Mouse (Mus musculus) kidney, postnatal 0 days (tissue): ENCODE data around the gene Dip2c. TPM values are rescaled to one million over a fixed set of nuclear protein-coding genes. Genes with fewer than 3 reads are reported as not detected.

Source experiments
- ATAC-seq: fragments of 200-750 bp; cut with Nextera tagmentation; replicated peaks from 2 replicates; pipeline ENCODE4 v1.8.0; 2017; ENCODE audit warnings: low read depth, moderate number of reproducible peaks, moderate TSS enrichment, moderate library complexity; ENCODE audit not compliant: low FRiP score
- DNase-seq: peaks from one replicate; pipeline ENCODE4 v3.0.0-alpha.2; 2016; ENCODE audit warnings: low spot score
- H3K27ac ChIP-seq: fragments of 300-500 bp; sonication (generic); 2 replicates; pipeline ENCODE4 v1.5.1; 2014; ENCODE audit warnings: mild to moderate bottlenecking
- H3K27me3 ChIP-seq: fragments of 300-500 bp; sonication (generic); 2 replicates; pipeline ENCODE4 v1.6.1; 2014; ENCODE audit warnings: low read length, mixed read lengths; ENCODE audit not compliant: insufficient read depth
- H3K36me3 ChIP-seq: fragments of 300-500 bp; sonication (generic); 2 replicates; pipeline ENCODE4 v1.6.1; 2014; ENCODE audit warnings: low read length, mixed read lengths; ENCODE audit not compliant: insufficient read depth
- H3K4me1 ChIP-seq: fragments of 300-500 bp; sonication (generic); replicated peaks from 2 replicates; pipeline ENCODE4 v1.6.1; 2014; ENCODE audit warnings: antibody characterized with exemption, low read length, mixed read lengths; ENCODE audit not compliant: insufficient read depth
- H3K4me2 ChIP-seq: fragments of 300-500 bp; sonication (generic); 2 replicates; pipeline ENCODE4 v1.6.1; 2014; ENCODE audit warnings: mild to moderate bottlenecking, low read length, moderate library complexity, mixed read lengths
- H3K4me3 ChIP-seq: fragments of 300-500 bp; sonication (generic); replicated peaks from 2 replicates; pipeline ENCODE4 v1.5.1; 2014; ENCODE audit warnings: low read depth, low read length
- H3K9ac ChIP-seq: fragments of 300-500 bp; sonication (generic); 2 replicates; pipeline ENCODE4 v1.6.1; 2014; ENCODE audit warnings: low read depth, low read length
- H3K9me3 ChIP-seq: fragments of 300-500 bp; sonication (generic); replicated peaks from 2 replicates; pipeline ENCODE4 v1.6.1; 2016; ENCODE audit warnings: low read length, inconsistent platforms, mixed read lengths
- CTCF ChIP-seq: IDR thresholded peaks from 2 replicates; pipeline ENCODE4 v1.5.1; 2016; ENCODE audit warnings: antibody characterized with exemption, low read depth, mild to moderate bottlenecking, moderate library complexity
- WGBS: fragments of 180-500 bp; shearing (Covaris S2); extraction: QIAGEN DNeasy Blood & Tissue Kit; methylation state at CpG from one replicate; pipeline ENCODE4 v1.1.7; 2014; 5-methylcytosine and 5-hydroxymethylcytosine counted together
- polyA plus RNA-seq: library from polyadenylated mRNA; unstranded; fragments of >200 nt; fragmentation: Nextera tagmentation; extraction: Ambion mirVana; gene quantifications from 2 replicates; pipeline ENCODE4 v1.2.1, GENCODE M21; 2015

Dip2c gene
- polyA plus RNA-seq, 1 experiment from 2014 or later, result 3.8 TPM

DNA sequence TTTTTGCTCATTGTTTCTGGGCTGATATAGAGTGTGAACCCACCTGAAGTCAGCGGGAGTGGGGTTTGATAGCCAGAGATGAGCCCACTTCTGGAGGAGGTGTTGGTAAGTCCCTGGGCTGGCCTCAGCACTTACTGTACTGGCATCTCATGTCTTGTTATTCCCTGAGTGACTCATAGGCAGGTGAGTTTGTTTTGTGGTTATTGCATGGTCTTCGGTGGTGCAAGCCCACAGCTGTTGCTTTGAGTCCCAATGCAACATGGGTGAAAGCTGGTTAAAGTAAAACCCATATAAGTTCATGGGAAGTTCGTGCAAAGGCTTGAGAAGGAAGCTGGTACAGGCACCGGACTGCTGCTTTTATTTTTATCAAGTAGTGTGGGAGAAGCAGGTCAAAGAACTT, 64.0 kb downstream of the Dip2c start:
- DNase-seq (no peak), ATAC-seq (no peak)
- H3K9ac ChIP-seq, result no peak overlapping the region
- no peaks in the 10 kb centered on the region for H3K36me3 ChIP-seq
- H3K27ac ChIP-seq, result no peak overlapping the region
- no peak overlapping the region for H3K4me3 ChIP-seq
- no peak for TF ChIP-seq CTCF
- no peaks in the 10 kb centered on the region for H3K4me1 ChIP-seq
- 73% methylated on average over 4 of the region's 4 CpGs for WGBS
- no peak overlapping the region for H3K4me2 ChIP-seq
- no peaks in the 10 kb centered on the region for H3K27me3 ChIP-seq
- H3K9me3 ChIP-seq, result no peaks in the 10 kb centered on the region

DNA sequence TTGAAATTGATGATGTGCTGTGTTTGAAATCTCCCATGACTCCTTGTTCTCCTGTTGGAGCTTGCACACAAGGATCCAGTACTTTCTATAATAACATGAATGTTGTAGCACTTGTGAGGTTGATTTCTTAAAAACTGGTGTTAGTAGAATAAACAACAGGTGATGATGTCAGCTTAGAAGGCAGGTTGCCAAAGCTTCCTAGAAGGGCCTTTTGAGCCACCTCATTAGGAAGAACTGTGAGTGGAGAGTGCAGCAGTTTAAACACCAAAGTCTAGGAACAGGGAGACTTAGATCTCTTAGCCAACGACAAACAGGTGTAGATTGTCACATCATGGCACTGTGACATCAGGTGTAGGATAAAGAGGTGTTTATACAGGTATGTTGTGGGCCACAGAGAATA, 66.4 kb downstream of the Dip2c start:
- DNase-seq, result no peak
- no peak overlapping the region for H3K9ac ChIP-seq
- TF ChIP-seq CTCF, result no peak
- WGBS, result 94% methylated on average over 1 of the region's 1 CpGs
- H3K9me3 ChIP-seq, result no peaks in the 10 kb centered on the region
- H3K27me3 ChIP-seq, result no peaks in the 10 kb centered on the region
- H3K4me2 ChIP-seq, result no peak overlapping the region
- no peaks in the 10 kb centered on the region for H3K36me3 ChIP-seq
- no peak for ATAC-seq
- no peak overlapping the region for H3K27ac ChIP-seq
- H3K4me3 ChIP-seq, result no peak overlapping the region
- no peaks in the 10 kb centered on the region for H3K4me1 ChIP-seq

DNA sequence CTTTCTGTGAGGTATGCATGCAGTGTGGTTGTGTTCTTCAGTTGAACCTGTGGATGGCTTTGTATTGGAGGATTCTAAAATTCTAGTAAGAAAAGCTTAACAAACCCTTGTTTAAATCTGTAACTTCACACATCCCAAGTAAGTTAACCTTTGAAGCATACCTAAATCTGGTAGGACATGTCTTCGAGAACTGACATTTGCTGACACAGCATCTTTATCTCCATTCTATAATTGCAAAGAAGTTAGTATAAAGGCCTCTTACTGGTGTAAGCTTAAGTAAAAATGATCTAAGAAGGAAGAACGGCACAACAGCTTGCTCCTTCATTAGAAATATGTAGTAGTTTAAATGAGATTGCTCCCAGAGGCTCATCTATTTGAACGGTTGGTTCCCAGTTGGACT, 71.1 kb downstream of the Dip2c start:
- Histone ChIP-seq H3K27me3 (no peaks in the 10 kb centered on the region), H3K4me3 (no peak overlapping the region), H3K4me2 (no peak overlapping the region), H3K27ac (no peak overlapping the region), H3K36me3 (no peaks in the 10 kb centered on the region), H3K4me1 (no peaks in the 10 kb centered on the region), H3K9ac (no peak overlapping the region), H3K9me3 (no peaks in the 10 kb centered on the region)
- no peak for DNase-seq
- WGBS, result 84% methylated on average over 3 of the region's 3 CpGs
- no peak for TF ChIP-seq CTCF
- ATAC-seq, result no peak

DNA sequence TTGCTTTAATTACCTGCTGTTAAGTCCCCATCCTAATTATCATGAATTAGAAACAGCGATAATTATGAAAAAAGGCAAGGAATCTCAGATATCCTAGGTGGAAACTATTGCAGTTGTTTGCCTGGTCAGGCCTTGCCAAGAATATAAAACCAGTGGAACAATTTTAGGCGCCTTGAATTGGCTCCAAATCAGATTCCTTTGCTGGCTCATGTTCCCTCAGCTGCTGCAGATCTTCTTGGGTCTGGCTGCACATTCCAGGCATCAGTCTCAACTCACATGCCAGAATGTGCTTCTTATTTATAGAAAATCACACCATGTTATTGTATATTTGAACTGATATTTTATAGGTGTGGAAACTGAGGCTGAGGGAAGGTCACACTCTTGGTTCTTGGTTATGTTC, 74.3 kb downstream of the Dip2c start:
- no peak for TF ChIP-seq CTCF
- Histone ChIP-seq H3K9ac (no peak overlapping the region), H3K9me3 (no peaks in the 10 kb centered on the region), H3K4me3 (no peak overlapping the region), H3K36me3 (no peaks in the 10 kb centered on the region), H3K4me1 (no peaks in the 10 kb centered on the region), H3K27ac (no peak overlapping the region), H3K27me3 (no peaks in the 10 kb centered on the region), H3K4me2 (no peak overlapping the region)
- peak; percentile 36 for DNase-seq
- no peak for ATAC-seq
- 58% methylated on average over 2 of the region's 2 CpGs for whole genome bisulfite sequencing

DNA sequence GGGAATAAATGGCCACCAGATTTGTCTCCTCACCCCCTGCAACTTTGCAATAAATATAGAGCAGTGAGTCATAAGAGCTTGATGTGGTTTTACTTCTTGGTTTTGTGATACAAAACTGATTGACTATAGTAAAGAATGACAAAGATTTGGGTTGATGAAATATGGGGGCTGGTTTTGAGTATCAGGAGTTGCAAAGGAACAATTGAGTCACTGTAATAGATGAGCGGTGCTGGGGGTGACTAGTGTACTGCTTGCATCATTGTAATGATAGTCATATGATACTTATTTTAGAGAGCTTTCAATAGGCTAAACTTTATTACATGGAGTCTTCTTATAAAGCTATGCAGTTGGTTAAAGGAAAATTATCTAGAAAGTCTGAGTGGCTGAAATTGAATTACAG, 77.6 kb downstream of the Dip2c start:
- Histone ChIP-seq H3K36me3 (no peaks in the 10 kb centered on the region), H3K9me3 (no peaks in the 10 kb centered on the region), H3K27me3 (no peaks in the 10 kb centered on the region), H3K4me3 (no peak overlapping the region), H3K9ac (no peak overlapping the region), H3K27ac (no peak overlapping the region), H3K4me1 (no peaks in the 10 kb centered on the region), H3K4me2 (no peak overlapping the region)
- DNase-seq (no peak), ATAC-seq (no peak)
- no peak for TF ChIP-seq CTCF
- 89% methylated on average over 1 of the region's 1 CpGs for WGBS

DNA sequence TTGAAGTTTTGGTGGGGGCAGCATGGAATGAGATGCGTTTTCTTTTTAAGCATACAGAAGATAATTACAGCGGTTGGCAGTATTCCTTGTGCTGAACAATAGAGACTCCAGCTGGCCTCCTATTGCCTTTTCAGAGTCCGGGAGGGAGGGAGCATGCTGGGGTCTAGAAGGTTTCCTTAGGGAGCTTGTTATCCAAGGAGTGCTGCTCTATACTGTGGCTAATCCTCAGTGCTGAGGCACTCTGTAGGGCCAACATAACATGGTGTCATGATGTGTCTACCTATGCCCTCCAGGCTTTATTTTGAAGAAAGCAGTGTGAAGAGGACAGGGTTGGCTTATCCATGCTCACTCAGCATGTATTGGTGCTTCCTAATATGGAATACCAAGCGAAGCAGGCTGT, 79.0 kb downstream of the Dip2c start:
- no peak for TF ChIP-seq CTCF
- ATAC-seq, result no peak
- 75% methylated on average over 4 of the region's 4 CpGs for WGBS
- no peak for DNase-seq
- H3K36me3 ChIP-seq, result no peaks in the 10 kb centered on the region
- no peak overlapping the region for H3K4me3 ChIP-seq
- H3K27me3 ChIP-seq, result no peaks in the 10 kb centered on the region
- H3K9ac ChIP-seq, result no peak overlapping the region
- no peaks in the 10 kb centered on the region for H3K4me1 ChIP-seq
- no peak overlapping the region for H3K4me2 ChIP-seq
- no peaks in the 10 kb centered on the region for H3K9me3 ChIP-seq
- H3K27ac ChIP-seq, result no peak overlapping the region

DNA sequence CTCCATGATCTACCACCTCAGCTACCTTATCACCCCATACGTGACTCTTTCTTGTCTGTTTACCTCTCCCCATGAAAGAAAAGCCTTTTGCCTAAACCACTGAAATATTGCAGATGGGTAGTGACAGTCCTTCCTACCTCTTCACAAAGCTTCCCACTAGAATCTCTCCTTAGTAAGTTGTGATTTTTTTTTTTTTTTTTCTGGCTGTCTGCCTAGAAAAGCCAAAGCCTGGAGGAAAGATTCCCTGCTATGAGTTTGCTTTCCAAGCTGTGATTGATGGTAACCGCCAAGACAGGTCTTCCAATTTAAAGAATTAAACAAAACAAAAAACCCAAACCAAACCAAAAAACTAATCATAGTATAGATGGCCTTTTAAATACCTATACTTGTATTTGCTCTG, 85.1 kb downstream of the Dip2c start:
- DNase-seq, result peak; percentile 9

More for the DNA sequence above, 85.1 kb downstream of the Dip2c start:
- Histone ChIP-seq H3K27me3 (no peaks in the 10 kb centered on the region), H3K9ac (no peak overlapping the region), H3K36me3 (no peaks in the 10 kb centered on the region), H3K4me2 (no peak overlapping the region), H3K27ac (no peak overlapping the region), H3K4me1 (no peaks in the 10 kb centered on the region), H3K9me3 (no peaks in the 10 kb centered on the region), H3K4me3 (no peak overlapping the region)
- TF ChIP-seq CTCF, result no peak
- 64% methylated on average over 2 of the region's 2 CpGs for WGBS
- ATAC-seq, result no peak
